Mouse (Mus musculus): Measurements from ENCODE around the gene Sorcs3. TPM values are rescaled to one million over a fixed set of nuclear protein-coding genes. Genes with fewer than 3 reads are reported as not detected.

Gene Sorcs3
- polyA plus RNA-seq, 1 experiment from 2014 or later: 9.3 TPM

DNA sequence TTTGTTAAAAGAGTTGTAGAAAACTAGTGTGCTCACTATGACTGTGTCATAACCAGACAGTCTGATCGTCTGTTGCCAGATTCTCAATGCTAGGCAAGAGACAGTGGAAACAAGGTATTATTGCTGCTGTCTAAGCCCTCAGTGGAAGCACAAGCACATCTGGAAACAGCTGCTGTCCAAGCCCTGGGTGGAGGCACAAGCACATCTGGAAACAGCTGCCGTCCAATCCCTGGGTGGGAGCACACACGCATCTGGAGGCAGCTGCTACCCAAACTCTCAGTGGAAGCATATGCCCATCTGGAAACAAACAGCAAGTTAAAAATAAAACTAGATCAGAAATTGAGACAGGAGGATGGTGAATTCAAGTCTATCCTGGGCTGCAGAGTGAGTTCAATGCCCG lies 136.9 kb downstream of the Sorcs3 start:
- no peak overlapping the region for H3K4me2 ChIP-seq (replicated peaks)
- no peaks in the 10 kb centered on the region for H3K36me3 ChIP-seq
- H3K9me3 ChIP-seq: no peaks in the 10 kb centered on the region
- H3K4me3 ChIP-seq: no peak overlapping the region
- ATAC-seq (ENCODE audit: low FRiP score, low read depth): no peak
- no peak overlapping the region for H3K9ac ChIP-seq
- H3K27ac ChIP-seq: no peak overlapping the region
- H3K4me1 ChIP-seq: no peaks in the 10 kb centered on the region
- 83% methylated on average over 4 of the region's 4 CpGs for WGBS
- H3K27me3 ChIP-seq (replicated peaks): no peaks in the 10 kb centered on the region

DNA sequence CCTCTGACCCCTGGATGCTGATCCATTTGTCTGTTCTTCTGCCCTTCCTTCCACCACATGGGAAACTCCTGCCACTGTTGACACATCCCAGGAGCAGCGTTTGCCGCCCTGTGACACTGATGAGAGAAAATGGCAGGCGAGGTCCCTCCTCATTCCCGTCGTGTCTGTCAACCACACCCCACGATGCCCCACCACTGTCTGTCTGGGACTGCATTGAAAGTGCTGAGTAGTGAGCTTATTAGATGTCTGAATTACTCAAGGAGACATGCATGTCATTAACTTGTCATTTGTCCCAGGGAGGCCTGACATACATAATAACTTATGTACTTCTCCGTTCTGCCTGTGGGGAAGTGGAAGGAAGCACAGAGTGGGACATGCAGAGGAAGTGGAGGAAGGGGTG lies 137.6 kb downstream of the Sorcs3 start:
- Histone ChIP-seq H3K36me3 (no peaks in the 10 kb centered on the region), H3K27me3 (replicated peaks) (no peaks in the 10 kb centered on the region), H3K4me3 (no peak overlapping the region), H3K9me3 (no peaks in the 10 kb centered on the region), H3K4me2 (replicated peaks) (no peak overlapping the region), H3K4me1 (no peaks in the 10 kb centered on the region), H3K9ac (no peak overlapping the region), H3K27ac (no peak overlapping the region)
- 40% methylated on average over 7 of the region's 7 CpGs for WGBS
- no peak for ATAC-seq (ENCODE audit: low FRiP score, low read depth)

DNA sequence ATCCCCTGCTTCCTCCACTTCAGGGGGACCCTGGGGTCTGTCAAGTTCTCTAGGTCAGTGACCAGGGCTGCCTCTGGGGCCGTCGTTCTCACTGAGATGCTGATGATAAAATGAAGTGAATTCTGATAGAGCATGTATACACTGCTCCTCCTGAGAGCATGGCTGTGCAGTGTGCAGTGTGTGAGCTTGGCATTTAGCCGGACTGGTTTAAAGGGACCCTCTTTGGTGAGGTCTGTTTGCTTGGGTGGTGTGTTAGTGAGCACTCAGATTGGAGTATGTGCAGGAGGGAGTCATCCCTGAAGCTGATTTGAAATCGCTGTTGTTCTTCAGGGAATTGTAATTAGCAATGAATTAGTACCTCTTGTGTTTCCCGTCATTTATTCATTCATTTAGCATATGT lies 141.3 kb downstream of the Sorcs3 start:
- WGBS: 81% methylated on average over 5 of the region's 5 CpGs
- H3K4me2 ChIP-seq (replicated peaks): no peak overlapping the region
- H3K9ac ChIP-seq: no peak overlapping the region
- H3K27me3 ChIP-seq (replicated peaks): no peaks in the 10 kb centered on the region
- no peaks in the 10 kb centered on the region for H3K36me3 ChIP-seq
- no peak for ATAC-seq (ENCODE audit: low FRiP score, low read depth)
- H3K9me3 ChIP-seq: no peaks in the 10 kb centered on the region
- H3K4me3 ChIP-seq: no peak overlapping the region
- H3K27ac ChIP-seq: no peak overlapping the region
- no peaks in the 10 kb centered on the region for H3K4me1 ChIP-seq

DNA sequence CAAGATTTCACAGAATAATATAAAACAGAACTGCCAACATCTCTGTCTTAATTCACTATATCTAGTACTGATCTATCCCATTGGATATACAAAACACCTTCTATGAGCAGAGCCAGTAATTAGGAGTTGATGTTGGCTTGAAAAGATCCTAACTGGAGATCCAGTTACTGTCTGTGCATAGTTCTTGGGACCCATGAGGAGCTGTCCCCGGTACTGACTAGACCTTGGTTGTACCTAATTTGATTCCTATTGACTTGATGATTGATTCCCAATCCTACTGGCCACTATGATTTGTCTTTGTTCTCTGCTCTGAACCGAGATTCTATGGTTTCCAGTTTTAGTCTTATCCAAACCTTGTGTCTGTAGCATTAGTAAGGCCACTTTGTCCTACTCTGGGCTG lies 151.0 kb downstream of the Sorcs3 start:
- no peak for ATAC-seq (ENCODE audit: low FRiP score, low read depth)
- WGBS: 79% methylated on average over 2 of the region's 2 CpGs
- no peak overlapping the region for H3K4me2 ChIP-seq (replicated peaks)

DNA sequence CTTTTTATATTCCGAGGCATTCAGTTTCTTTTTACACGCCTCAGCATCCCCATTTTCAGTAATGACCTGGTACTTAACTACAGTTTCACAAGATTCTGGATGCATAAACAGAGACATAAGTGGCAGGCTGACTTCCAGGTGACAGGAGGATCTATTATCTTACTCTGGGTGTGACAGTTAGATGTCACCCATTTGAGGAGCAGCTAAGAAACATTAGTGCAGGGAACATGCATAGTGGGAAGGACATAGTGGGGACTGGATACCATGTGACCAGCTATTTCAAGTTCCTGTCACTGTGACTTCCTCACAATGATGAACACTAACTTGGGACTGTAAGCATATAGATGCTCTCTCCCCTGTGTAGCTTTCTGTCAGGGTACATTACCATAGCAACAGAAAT lies 156.3 kb downstream of the Sorcs3 start:
- H3K36me3 ChIP-seq: no peaks in the 10 kb centered on the region
- no peak for ATAC-seq (ENCODE audit: low FRiP score, low read depth)
- no peaks in the 10 kb centered on the region for H3K9me3 ChIP-seq
- no peak overlapping the region for H3K9ac ChIP-seq
- WGBS: 91% methylated on average over 2 of the region's 2 CpGs
- no peak overlapping the region for H3K4me3 ChIP-seq
- no peak overlapping the region for H3K27ac ChIP-seq
- H3K27me3 ChIP-seq (replicated peaks): no peaks in the 10 kb centered on the region
- no peak overlapping the region for H3K4me2 ChIP-seq (replicated peaks)
- no peaks in the 10 kb centered on the region for H3K4me1 ChIP-seq

More for the DNA sequence above, 151.0 kb downstream of the Sorcs3 start:
- H3K4me3 ChIP-seq: no peak overlapping the region
- H3K36me3 ChIP-seq: no peaks in the 10 kb centered on the region
- H3K27ac ChIP-seq: no peak overlapping the region
- H3K9me3 ChIP-seq: no peaks in the 10 kb centered on the region
- H3K9ac ChIP-seq: no peak overlapping the region
- no peaks in the 10 kb centered on the region for H3K4me1 ChIP-seq
- no peaks in the 10 kb centered on the region for H3K27me3 ChIP-seq (replicated peaks)

DNA sequence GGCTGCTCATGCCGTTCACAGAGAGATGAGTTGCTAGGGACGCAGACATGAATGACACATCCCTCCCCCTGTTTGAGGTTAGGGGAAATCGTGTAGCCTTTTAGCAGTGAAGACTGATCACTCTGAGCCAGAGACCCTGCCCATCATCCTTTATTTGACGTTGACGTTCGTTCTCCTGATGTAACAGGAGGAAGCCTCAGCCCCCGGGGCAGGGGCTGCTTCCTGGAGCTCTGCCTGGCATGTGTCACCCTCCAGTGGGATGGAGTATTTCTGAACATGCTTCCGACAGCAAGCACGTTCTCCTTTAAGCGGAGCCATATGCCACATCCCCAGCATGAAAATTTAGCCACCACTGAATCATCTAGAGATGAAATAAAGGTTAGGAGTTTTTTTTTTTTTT lies 162.2 kb downstream of the Sorcs3 start:
- no peak overlapping the region for H3K4me2 ChIP-seq (replicated peaks)
- no peak overlapping the region for H3K27ac ChIP-seq
- H3K9me3 ChIP-seq: no peaks in the 10 kb centered on the region
- H3K4me3 ChIP-seq: no peak overlapping the region
- H3K9ac ChIP-seq: no peak overlapping the region
- no peaks in the 10 kb centered on the region for H3K36me3 ChIP-seq
- WGBS: 66% methylated on average over 10 of the region's 10 CpGs
- H3K27me3 ChIP-seq (replicated peaks): no peaks in the 10 kb centered on the region
- no peak for ATAC-seq (ENCODE audit: low FRiP score, low read depth)
- no peaks in the 10 kb centered on the region for H3K4me1 ChIP-seq

DNA sequence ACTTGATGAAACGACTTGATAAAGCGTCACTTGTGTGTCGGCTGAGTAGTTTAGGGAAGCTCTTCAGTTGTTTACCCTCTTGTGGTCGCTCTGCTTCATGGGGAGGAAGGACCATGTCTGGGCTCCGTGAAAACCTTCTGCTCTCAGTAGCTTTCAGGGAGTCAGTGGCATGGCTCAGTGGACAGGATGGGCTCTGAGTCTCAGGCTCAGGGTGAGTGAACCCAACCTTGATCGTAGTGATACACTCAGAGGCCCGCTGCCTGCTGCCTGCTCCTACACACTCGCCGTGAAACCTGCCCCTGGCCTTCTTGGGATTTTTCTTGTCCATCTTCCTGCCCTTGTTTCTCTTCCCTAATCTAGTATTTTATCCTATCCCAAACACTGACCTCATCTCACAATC lies 166.0 kb downstream of the Sorcs3 start:
- no peak overlapping the region for H3K4me3 ChIP-seq
- no peak for ATAC-seq (ENCODE audit: low FRiP score, low read depth)
- no peak overlapping the region for H3K4me2 ChIP-seq (replicated peaks)
- H3K9me3 ChIP-seq: no peaks in the 10 kb centered on the region
- no peaks in the 10 kb centered on the region for H3K4me1 ChIP-seq
- no peak overlapping the region for H3K9ac ChIP-seq
- H3K36me3 ChIP-seq: no peaks in the 10 kb centered on the region
- H3K27me3 ChIP-seq (replicated peaks): no peaks in the 10 kb centered on the region
- H3K27ac ChIP-seq: no peak overlapping the region
- WGBS: 88% methylated on average over 9 of the region's 9 CpGs

DNA sequence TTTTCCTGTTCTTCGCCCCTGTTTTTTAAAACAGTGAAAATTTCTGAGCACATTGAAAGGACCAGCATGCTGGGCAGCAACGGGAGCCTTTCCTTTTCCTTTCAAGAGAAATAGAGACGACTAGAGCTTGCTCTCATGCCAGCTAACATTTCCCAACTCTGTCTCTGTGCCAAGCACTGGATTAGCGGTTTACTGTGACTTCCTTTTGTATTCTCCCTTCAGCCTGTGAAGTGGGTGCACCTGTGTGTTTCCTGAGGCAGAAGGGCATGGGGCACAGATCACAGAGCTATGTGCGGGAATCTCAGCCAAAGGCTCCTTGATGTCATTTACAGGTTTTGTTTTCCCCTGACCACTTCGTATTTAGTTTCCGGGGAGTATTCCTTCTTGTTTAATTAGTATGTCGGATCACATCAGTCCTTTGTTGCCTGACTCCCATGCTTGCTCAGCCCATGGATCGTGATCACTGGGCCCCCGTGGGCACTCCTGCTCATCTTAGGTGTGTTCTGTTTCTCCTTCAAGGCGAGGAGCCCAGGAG lies 172.2 kb downstream of the Sorcs3 start:
- H3K4me2 ChIP-seq (replicated peaks): no peak overlapping the region
- no peaks in the 10 kb centered on the region for H3K9me3 ChIP-seq
- no peak for ATAC-seq (ENCODE audit: low FRiP score, low read depth)
- H3K4me3 ChIP-seq: no peak overlapping the region
- no peaks in the 10 kb centered on the region for H3K4me1 ChIP-seq
- no peak overlapping the region for H3K27ac ChIP-seq
- H3K27me3 ChIP-seq (replicated peaks): no peaks in the 10 kb centered on the region
- WGBS: 83% methylated on average over 11 of the region's 11 CpGs
- no peak overlapping the region for H3K9ac ChIP-seq
- no peaks in the 10 kb centered on the region for H3K36me3 ChIP-seq

DNA sequence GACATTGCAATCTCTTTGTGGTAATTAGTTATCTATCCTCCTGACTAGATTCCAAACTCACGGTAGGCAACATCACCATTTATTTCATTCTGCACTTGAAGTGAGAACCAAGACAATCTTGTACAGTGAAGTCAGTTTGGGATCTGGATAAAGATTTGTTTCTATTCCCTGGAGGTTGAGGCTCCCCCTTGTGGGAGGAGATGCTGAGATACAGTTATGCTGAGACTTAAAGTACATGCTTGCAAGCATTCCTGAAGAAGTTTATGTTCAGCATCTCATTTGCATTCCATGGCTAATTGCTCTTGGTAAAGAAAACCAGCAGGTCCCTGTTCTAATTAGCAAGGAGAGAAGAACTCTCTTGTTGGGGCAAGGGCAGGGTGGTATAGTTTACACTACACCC lies 185.7 kb downstream of the Sorcs3 start:
- Histone ChIP-seq H3K9me3 (no peaks in the 10 kb centered on the region), H3K36me3 (no peaks in the 10 kb centered on the region), H3K4me1 (no peaks in the 10 kb centered on the region), H3K4me2 (replicated peaks) (no peak overlapping the region), H3K27me3 (replicated peaks) (no peaks in the 10 kb centered on the region), H3K4me3 (no peak overlapping the region), H3K27ac (no peak overlapping the region), H3K9ac (no peak overlapping the region)
- no peak for ATAC-seq (ENCODE audit: low FRiP score, low read depth)
- 83% methylated on average over 1 of the region's 1 CpGs for WGBS

DNA sequence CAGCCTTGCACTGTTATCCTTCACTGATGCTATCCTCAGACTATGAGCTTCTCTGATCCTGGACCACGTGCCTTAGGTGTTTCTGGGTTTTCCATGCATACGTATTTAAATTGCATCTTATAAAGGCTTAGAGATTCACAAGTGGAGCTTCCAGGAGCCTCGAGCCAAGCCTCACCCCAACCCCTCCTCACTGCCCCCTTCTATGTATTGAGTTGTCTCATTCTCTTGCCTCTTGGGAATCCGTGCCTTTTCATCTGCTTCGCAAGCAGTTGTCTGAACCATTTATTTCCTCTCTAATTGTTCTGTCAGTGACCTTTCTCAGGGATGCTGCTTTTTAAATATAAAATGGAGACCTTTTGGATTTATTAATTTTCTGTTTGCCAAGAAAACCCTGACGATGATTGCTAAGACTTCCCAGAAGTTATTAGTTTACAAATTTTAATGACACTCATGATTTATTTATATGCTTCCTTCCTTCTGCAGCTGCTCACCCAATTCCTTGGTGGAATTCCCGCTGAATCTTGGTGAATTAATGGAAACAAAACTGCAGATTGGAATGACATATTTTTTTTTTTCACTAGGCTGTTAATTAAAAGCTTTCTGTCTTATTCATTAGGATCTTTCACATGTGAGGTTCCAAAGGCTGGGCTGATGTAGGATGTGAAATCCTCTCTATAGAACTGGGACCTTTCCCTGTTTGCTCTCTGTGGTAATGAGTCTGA lies 199.1 kb downstream of the Sorcs3 start:
- no peaks in the 10 kb centered on the region for H3K27me3 ChIP-seq (replicated peaks)
- H3K9me3 ChIP-seq: no peaks in the 10 kb centered on the region
- no peak overlapping the region for H3K27ac ChIP-seq
- H3K36me3 ChIP-seq: no peaks in the 10 kb centered on the region
- no peak overlapping the region for H3K4me2 ChIP-seq (replicated peaks)
- H3K9ac ChIP-seq: no peak overlapping the region
- no peak for ATAC-seq (ENCODE audit: low FRiP score, low read depth)
- no peak overlapping the region for H3K4me3 ChIP-seq
- H3K4me1 ChIP-seq: no peaks in the 10 kb centered on the region
- WGBS: 53% methylated on average over 7 of the region's 7 CpGs

DNA sequence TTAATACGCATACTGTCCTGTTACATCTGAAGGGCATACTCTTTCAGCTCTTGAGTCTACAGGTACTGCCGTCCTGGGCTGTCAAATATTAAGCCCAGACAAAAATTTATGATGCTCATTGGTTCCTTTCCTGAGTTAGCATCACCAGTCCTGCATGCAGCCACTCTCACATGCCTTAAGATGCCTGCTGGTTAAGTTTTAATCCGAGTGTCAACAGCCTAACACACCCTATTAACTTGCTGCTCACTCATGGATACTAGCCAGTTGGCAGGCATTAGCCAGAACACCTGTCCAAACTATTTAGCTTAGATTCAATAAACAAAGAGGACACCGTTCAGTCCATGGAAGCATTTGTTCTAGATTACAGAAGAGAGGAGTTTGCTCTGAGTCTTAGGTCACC lies 202.4 kb downstream of the Sorcs3 start:
- no peaks in the 10 kb centered on the region for H3K4me1 ChIP-seq
- H3K27ac ChIP-seq: no peak overlapping the region
- H3K4me2 ChIP-seq (replicated peaks): no peak overlapping the region
- no peaks in the 10 kb centered on the region for H3K9me3 ChIP-seq
- H3K27me3 ChIP-seq (replicated peaks): no peaks in the 10 kb centered on the region
- 75% methylated on average over 4 of the region's 4 CpGs for WGBS
- no peaks in the 10 kb centered on the region for H3K36me3 ChIP-seq
- ATAC-seq (ENCODE audit: low FRiP score, low read depth): no peak
- no peak overlapping the region for H3K9ac ChIP-seq
- H3K4me3 ChIP-seq: no peak overlapping the region

DNA sequence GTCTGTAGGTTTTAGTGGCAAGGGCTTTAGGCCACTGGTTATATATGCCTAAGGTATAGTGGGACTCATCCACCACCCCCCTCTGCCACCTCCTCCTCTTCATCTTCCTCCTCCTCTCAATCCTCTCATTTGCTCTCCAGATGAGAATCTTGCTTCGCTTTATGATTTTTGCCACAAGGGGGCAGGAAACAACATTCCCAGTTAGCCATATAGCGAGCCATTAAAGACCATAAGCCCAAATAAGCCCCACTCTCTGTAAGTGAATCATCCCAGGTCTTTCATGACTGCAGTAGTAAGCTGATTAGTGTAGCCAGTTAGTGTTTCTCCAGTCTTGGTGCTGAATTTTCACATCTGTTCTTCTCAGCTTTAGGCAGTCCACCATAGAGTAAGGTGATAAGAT lies 205.5 kb downstream of the Sorcs3 start:
- H3K4me2 ChIP-seq (replicated peaks): no peak overlapping the region
- H3K27ac ChIP-seq: no peak overlapping the region
- H3K9me3 ChIP-seq: no peaks in the 10 kb centered on the region
- H3K9ac ChIP-seq: no peak overlapping the region
- no peaks in the 10 kb centered on the region for H3K4me1 ChIP-seq
- no peak for ATAC-seq (ENCODE audit: low FRiP score, low read depth)
- 52% methylated on average over 2 of the region's 2 CpGs for WGBS
- no peaks in the 10 kb centered on the region for H3K27me3 ChIP-seq (replicated peaks)
- no peaks in the 10 kb centered on the region for H3K36me3 ChIP-seq
- no peak overlapping the region for H3K4me3 ChIP-seq

DNA sequence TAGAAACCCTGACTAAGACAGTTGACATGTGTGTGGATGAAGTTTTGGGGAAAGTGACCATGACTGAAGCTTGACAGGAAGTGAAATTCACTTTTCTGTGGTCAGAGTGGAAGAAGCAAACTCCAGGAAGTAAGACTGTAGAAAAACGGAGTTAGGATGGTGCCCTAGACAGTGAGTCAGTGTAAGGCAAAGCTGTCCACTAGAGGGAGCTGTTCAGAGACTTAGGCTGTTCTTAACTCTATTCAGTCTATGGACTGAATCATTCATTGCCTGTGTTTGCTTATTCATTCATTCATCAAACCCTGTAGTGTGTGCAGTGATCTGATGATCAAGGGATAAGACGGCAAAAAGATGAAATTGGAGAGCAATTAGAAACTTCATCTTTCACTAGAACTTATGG lies 208.0 kb downstream of the Sorcs3 start:
- H3K27me3 ChIP-seq (replicated peaks): no peaks in the 10 kb centered on the region
- H3K27ac ChIP-seq: no peak overlapping the region
- no peak for ATAC-seq (ENCODE audit: low FRiP score, low read depth)
- no peak overlapping the region for H3K4me2 ChIP-seq (replicated peaks)
- no peaks in the 10 kb centered on the region for H3K9me3 ChIP-seq
- H3K36me3 ChIP-seq: no peaks in the 10 kb centered on the region
- WGBS: 63% methylated on average over 2 of the region's 2 CpGs
- H3K4me1 ChIP-seq: no peaks in the 10 kb centered on the region
- no peak overlapping the region for H3K9ac ChIP-seq
- no peak overlapping the region for H3K4me3 ChIP-seq

Measured in neural tube, embryonic 12.5 days (tissue).